Mouse (Mus musculus): ENCODE results near the gene A630076J17Rik.

GRCm38 (mm10) chr3:107260956-107261850 lies 30.8 kb downstream of the A630076J17Rik start:
- peak; percentile 6 for TF ChIP-seq CTCF (IDR thresholded peaks at IDR 0.05; ENCODE audit: low read depth, low read length)
- no peak for TF ChIP-seq POLR2A (IDR thresholded peaks at IDR 0.05; ENCODE audit: insufficient read depth, low read length)
